Mouse (Mus musculus) ES-Bruce4 (cell line): Measurements from ENCODE around the gene Clybl. TPM values are rescaled to one million over a fixed set of nuclear protein-coding genes. Genes with fewer than 3 reads are reported as not detected.

ENCODE experiments used
- H3K27ac ChIP-seq: 2 replicates; pipeline ENCODE4 v1.5.1; 2012; ENCODE audit warnings: low read length, inconsistent platforms; ENCODE audit not compliant: insufficient read depth
- H3K27me3 ChIP-seq: 2 replicates; pipeline ENCODE4 v1.6.1; 2012; ENCODE audit warnings: mild to moderate bottlenecking, low read length, inconsistent platforms; ENCODE audit not compliant: control insufficient read depth, poor library complexity, insufficient read depth, severe bottlenecking
- H3K36me3 ChIP-seq: 2 replicates; pipeline ENCODE4 v1.6.1; 2012; ENCODE audit warnings: inconsistent platforms, mild to moderate bottlenecking, low read length, moderate library complexity; ENCODE audit not compliant: control insufficient read depth, poor library complexity, insufficient read depth, severe bottlenecking
- H3K4me1 ChIP-seq: one replicate; pipeline ENCODE4 v1.8.1; 2011; ENCODE audit warnings: low read length; ENCODE audit not compliant: control insufficient read depth, insufficient read depth
- H3K4me3 ChIP-seq: 2 replicates; pipeline ENCODE4 v1.5.1; 2011; ENCODE audit warnings: low read depth, mild to moderate bottlenecking, low read length
- H3K9ac ChIP-seq: 2 replicates; pipeline ENCODE4 v1.6.1; 2012; ENCODE audit warnings: low read depth, mild to moderate bottlenecking, inconsistent platforms; ENCODE audit not compliant: poor library complexity, severe bottlenecking
- H3K9me3 ChIP-seq: replicated peaks from 2 replicates; pipeline ENCODE4 v1.6.1; 2012; ENCODE audit warnings: mild to moderate bottlenecking, low read length, inconsistent platforms; ENCODE audit not compliant: control insufficient read depth, poor library complexity, insufficient read depth, severe bottlenecking
- CTCF ChIP-seq: IDR thresholded peaks from one replicate; pipeline ENCODE4 v1.8.1; 2011; ENCODE audit warnings: low read depth, low read length
- EP300 ChIP-seq: IDR thresholded peaks from 2 replicates; pipeline ENCODE4 v1.6.1; 2011; ENCODE audit warnings: low read depth, low read length; ENCODE audit not compliant: insufficient read depth
- POLR2A ChIP-seq: IDR thresholded peaks from one replicate; pipeline ENCODE4 v1.8.1; 2011; ENCODE audit warnings: low read length; ENCODE audit not compliant: insufficient read depth
- polyA plus RNA-seq: library from polyadenylated mRNA; stranded (reverse); fragments of >200 nt; gene quantifications from 2 replicates; pipeline ENCODE4 v1.2.4, GENCODE M21; 2011; ENCODE audit warnings: low read depth; ENCODE audit not compliant: missing spikeins, insufficient read depth, insufficient read length

Gene Clybl
- polyA plus RNA-seq, 1 experiment = 36.7 TPM

- Histone ChIP-seq H3K36me3 (no peaks in the 10 kb centered on the region), H3K4me1 (peaks cover 3% of the 10 kb centered on the region), H3K9me3 (no peaks in the 10 kb centered on the region), H3K4me3 (no peak overlapping the region), H3K27me3 (no peaks in the 10 kb centered on the region), H3K27ac (no peak overlapping the region), H3K9ac (no peak overlapping the region)
- TF ChIP-seq CTCF (no peak), POLR2A (no peak), EP300 (no peak)
These were observed 5.2 kb upstream of the Clybl start for GRCm38 (mm10) chr14:122176263-122176798.

GRCm38 (mm10) chr14:122179262-122179661 is 2.2 kb upstream of the Clybl start:
- Histone ChIP-seq H3K4me3 (no peak overlapping the region), H3K4me1 (peaks cover 3% of the 10 kb centered on the region), H3K36me3 (no peaks in the 10 kb centered on the region), H3K9me3 (no peaks in the 10 kb centered on the region), H3K27ac (no peak overlapping the region), H3K9ac (no peak overlapping the region), H3K27me3 (no peaks in the 10 kb centered on the region)
- TF ChIP-seq EP300 (no peak), CTCF (no peak), POLR2A (no peak)

- Histone ChIP-seq H3K4me1 (peaks cover 3% of the 10 kb centered on the region), H3K4me3 (peak overlapping the region; percentile 77), H3K36me3 (no peaks in the 10 kb centered on the region), H3K9ac (peak overlapping the region; percentile 29), H3K9me3 (no peaks in the 10 kb centered on the region), H3K27ac (no peak overlapping the region), H3K27me3 (no peaks in the 10 kb centered on the region)
- TF ChIP-seq POLR2A (no peak), EP300 (no peak), CTCF (no peak)
These were observed 282 bp downstream of the Clybl start for GRCm38 (mm10) chr14:122181815-122182157.

GRCm38 (mm10) chr14:122182220-122182619 is 716 bp downstream of the Clybl start:
- Histone ChIP-seq H3K27me3 (no peaks in the 10 kb centered on the region), H3K4me1 (peaks cover 3% of the 10 kb centered on the region), H3K9ac (no peak overlapping the region), H3K36me3 (no peaks in the 10 kb centered on the region), H3K9me3 (no peaks in the 10 kb centered on the region), H3K27ac (no peak overlapping the region), H3K4me3 (peak overlapping the region; percentile 19; the same call in 1 of the 2 replicates)
- TF ChIP-seq POLR2A (no peak), EP300 (no peak), CTCF (no peak)

- Histone ChIP-seq H3K9ac (no peak overlapping the region), H3K4me1 (peaks cover 3% of the 10 kb centered on the region), H3K9me3 (no peaks in the 10 kb centered on the region), H3K27ac (no peak overlapping the region), H3K27me3 (no peaks in the 10 kb centered on the region), H3K36me3 (no peaks in the 10 kb centered on the region), H3K4me3 (no peak overlapping the region)
- TF ChIP-seq EP300 = no peak
- TF ChIP-seq POLR2A = no peak
- TF ChIP-seq CTCF = no peak
These were observed 2.5 kb downstream of the Clybl start for GRCm38 (mm10) chr14:122183974-122184373.

- TF ChIP-seq POLR2A (no peak), EP300 (no peak), CTCF (no peak)
These were observed 6.7 kb downstream of the Clybl start for GRCm38 (mm10) chr14:122188250-122188649.

More at GRCm38 (mm10) chr14:122188250-122188649, 6.7 kb downstream of the Clybl start:
- H3K4me3 ChIP-seq = no peak overlapping the region
- no peaks in the 10 kb centered on the region for H3K27me3 ChIP-seq
- H3K9me3 ChIP-seq = no peaks in the 10 kb centered on the region
- H3K27ac ChIP-seq = no peak overlapping the region
- no peak overlapping the region for H3K9ac ChIP-seq
- no peaks in the 10 kb centered on the region for H3K4me1 ChIP-seq
- H3K36me3 ChIP-seq = no peaks in the 10 kb centered on the region
